Mouse (Mus musculus): Measurements from ENCODE around the gene Kcnj15. TPM values are rescaled to one million over a fixed set of nuclear protein-coding genes. Genes with fewer than 3 reads are reported as not detected.

Kcnj15 gene
- polyA plus RNA-seq, 1 experiment from 2014 or later: 0.26 TPM

- no peak for ATAC-seq
- H3K4me1 ChIP-seq (ENCODE audit: control insufficient read depth, insufficient read depth, low read length): no peaks in the 10 kb centered on the region
- WGBS: 82% methylated on average over 15 of the region's 15 CpGs
Observed at GRCm38 (mm10) chr16:95262706-95263363, 5.5 kb downstream of the Kcnj15 start.

GRCm38 (mm10) chr16:95264324-95264723, 7.0 kb downstream of the Kcnj15 start:
- H3K9ac ChIP-seq (ENCODE audit: low read depth, low read length): no peak overlapping the region
- no peaks in the 10 kb centered on the region for H3K27me3 ChIP-seq (replicated peaks; ENCODE audit: control insufficient read depth, insufficient read depth, low read length)
- no peak overlapping the region for H3K27ac ChIP-seq (ENCODE audit: low read length)
- no peak for ATAC-seq
- no peaks in the 10 kb centered on the region for H3K36me3 ChIP-seq (ENCODE audit: control insufficient read depth, insufficient read depth, low read length)
- no peaks in the 10 kb centered on the region for H3K4me1 ChIP-seq (ENCODE audit: control insufficient read depth, insufficient read depth, low read length)
- no peak overlapping the region for H3K4me3 ChIP-seq (ENCODE audit: low read length)
- WGBS: 73% methylated on average over 5 of the region's 5 CpGs
- H3K9me3 ChIP-seq (ENCODE audit: control insufficient read depth, low read length): no peaks in the 10 kb centered on the region
- H3K4me2 ChIP-seq (ENCODE audit: low read depth, low read length): no peak overlapping the region

More at GRCm38 (mm10) chr16:95262706-95263363, 5.5 kb downstream of the Kcnj15 start:
- Histone ChIP-seq H3K36me3 (ENCODE audit: control insufficient read depth, insufficient read depth, low read length) (no peaks in the 10 kb centered on the region), H3K27ac (ENCODE audit: low read length) (no peak overlapping the region), H3K27me3 (replicated peaks; ENCODE audit: control insufficient read depth, insufficient read depth, low read length) (0 out of 2 replicates have a peak, but pooled peaks cover 3% of the 10 kb centered on the region), H3K9me3 (ENCODE audit: control insufficient read depth, low read length) (no peaks in the 10 kb centered on the region), H3K4me3 (ENCODE audit: low read length) (no peak overlapping the region), H3K9ac (ENCODE audit: low read depth, low read length) (no peak overlapping the region), H3K4me2 (ENCODE audit: low read depth, low read length) (no peak overlapping the region)

- no peak overlapping the region for H3K27ac ChIP-seq (ENCODE audit: low read length)
- H3K4me3 ChIP-seq (ENCODE audit: low read length): no peak overlapping the region
- no peaks in the 10 kb centered on the region for H3K4me1 ChIP-seq (ENCODE audit: control insufficient read depth, insufficient read depth, low read length)
- no peak for ATAC-seq
- no peaks in the 10 kb centered on the region for H3K27me3 ChIP-seq (replicated peaks; ENCODE audit: control insufficient read depth, insufficient read depth, low read length)
- WGBS: 59% methylated on average over 11 of the region's 11 CpGs
- H3K9me3 ChIP-seq (ENCODE audit: control insufficient read depth, low read length): no peaks in the 10 kb centered on the region
- H3K4me2 ChIP-seq (ENCODE audit: low read depth, low read length): no peak overlapping the region
- H3K36me3 ChIP-seq (ENCODE audit: control insufficient read depth, insufficient read depth, low read length): no peaks in the 10 kb centered on the region
- H3K9ac ChIP-seq (ENCODE audit: low read depth, low read length): no peak overlapping the region
Observed at GRCm38 (mm10) chr16:95267481-95268183, 10.3 kb downstream of the Kcnj15 start.

GRCm38 (mm10) chr16:95269610-95270009, 12.3 kb downstream of the Kcnj15 start:
- no peak for ATAC-seq

GRCm38 (mm10) chr16:95273101-95273500, 15.7 kb downstream of the Kcnj15 start:
- no peak overlapping the region for H3K4me3 ChIP-seq (ENCODE audit: low read length)
- no peaks in the 10 kb centered on the region for H3K27me3 ChIP-seq (replicated peaks; ENCODE audit: control insufficient read depth, insufficient read depth, low read length)
- H3K36me3 ChIP-seq (ENCODE audit: control insufficient read depth, insufficient read depth, low read length): no peaks in the 10 kb centered on the region
- no peaks in the 10 kb centered on the region for H3K9me3 ChIP-seq (ENCODE audit: control insufficient read depth, low read length)
- ATAC-seq: no peak
- no peak overlapping the region for H3K27ac ChIP-seq (ENCODE audit: low read length)
- no peak overlapping the region for H3K9ac ChIP-seq (ENCODE audit: low read depth, low read length)
- no peaks in the 10 kb centered on the region for H3K4me1 ChIP-seq (ENCODE audit: control insufficient read depth, insufficient read depth, low read length)
- 64% methylated on average over 2 of the region's 2 CpGs for WGBS
- H3K4me2 ChIP-seq (ENCODE audit: low read depth, low read length): no peak overlapping the region

More at GRCm38 (mm10) chr16:95269610-95270009, 12.3 kb downstream of the Kcnj15 start:
- Histone ChIP-seq H3K9ac (ENCODE audit: low read depth, low read length) (no peak overlapping the region), H3K27ac (ENCODE audit: low read length) (no peak overlapping the region), H3K4me3 (ENCODE audit: low read length) (no peak overlapping the region), H3K4me1 (ENCODE audit: control insufficient read depth, insufficient read depth, low read length) (no peaks in the 10 kb centered on the region), H3K4me2 (ENCODE audit: low read depth, low read length) (no peak overlapping the region), H3K36me3 (ENCODE audit: control insufficient read depth, insufficient read depth, low read length) (no peaks in the 10 kb centered on the region), H3K27me3 (replicated peaks; ENCODE audit: control insufficient read depth, insufficient read depth, low read length) (no peaks in the 10 kb centered on the region), H3K9me3 (ENCODE audit: control insufficient read depth, low read length) (no peaks in the 10 kb centered on the region)
- 50% methylated on average over 6 of the region's 6 CpGs for WGBS

- H3K27me3 ChIP-seq (replicated peaks; ENCODE audit: control insufficient read depth, insufficient read depth, low read length): no peaks in the 10 kb centered on the region
- H3K4me2 ChIP-seq (ENCODE audit: low read depth, low read length): no peak overlapping the region
- H3K4me1 ChIP-seq (ENCODE audit: control insufficient read depth, insufficient read depth, low read length): no peaks in the 10 kb centered on the region
- H3K4me3 ChIP-seq (ENCODE audit: low read length): no peak overlapping the region
- WGBS: 78% methylated on average over 10 of the region's 10 CpGs
- H3K9ac ChIP-seq (ENCODE audit: low read depth, low read length): no peak overlapping the region
- H3K9me3 ChIP-seq (ENCODE audit: control insufficient read depth, low read length): no peaks in the 10 kb centered on the region
- no peak overlapping the region for H3K27ac ChIP-seq (ENCODE audit: low read length)
- no peaks in the 10 kb centered on the region for H3K36me3 ChIP-seq (ENCODE audit: control insufficient read depth, insufficient read depth, low read length)
- ATAC-seq: no peak
Observed at GRCm38 (mm10) chr16:95275713-95276502, 18.6 kb downstream of the Kcnj15 start.

- ATAC-seq: no peak
- 40% methylated on average over 3 of the region's 3 CpGs for WGBS
- no peaks in the 10 kb centered on the region for H3K27me3 ChIP-seq (replicated peaks; ENCODE audit: control insufficient read depth, insufficient read depth, low read length)
- no peak overlapping the region for H3K27ac ChIP-seq (ENCODE audit: low read length)
- H3K4me1 ChIP-seq (ENCODE audit: control insufficient read depth, insufficient read depth, low read length): no peaks in the 10 kb centered on the region
- no peak overlapping the region for H3K4me2 ChIP-seq (ENCODE audit: low read depth, low read length)
- H3K36me3 ChIP-seq (ENCODE audit: control insufficient read depth, insufficient read depth, low read length): no peaks in the 10 kb centered on the region
- H3K9ac ChIP-seq (ENCODE audit: low read depth, low read length): no peak overlapping the region
- no peak overlapping the region for H3K4me3 ChIP-seq (ENCODE audit: low read length)
- H3K9me3 ChIP-seq (ENCODE audit: control insufficient read depth, low read length): no peaks in the 10 kb centered on the region
Observed at GRCm38 (mm10) chr16:95279015-95279414, 21.7 kb downstream of the Kcnj15 start.

- Histone ChIP-seq H3K27ac (ENCODE audit: low read length) (no peak overlapping the region), H3K9ac (ENCODE audit: low read depth, low read length) (no peak overlapping the region), H3K4me3 (ENCODE audit: low read length) (no peak overlapping the region), H3K9me3 (ENCODE audit: control insufficient read depth, low read length) (no peaks in the 10 kb centered on the region), H3K4me2 (ENCODE audit: low read depth, low read length) (no peak overlapping the region), H3K27me3 (replicated peaks; ENCODE audit: control insufficient read depth, insufficient read depth, low read length) (no peaks in the 10 kb centered on the region), H3K36me3 (ENCODE audit: control insufficient read depth, insufficient read depth, low read length) (no peaks in the 10 kb centered on the region), H3K4me1 (ENCODE audit: control insufficient read depth, insufficient read depth, low read length) (no peaks in the 10 kb centered on the region)
- WGBS: 97% methylated on average over 3 of the region's 3 CpGs
- no peak for ATAC-seq
Observed at GRCm38 (mm10) chr16:95280338-95280737, 23.0 kb downstream of the Kcnj15 start.

- Histone ChIP-seq H3K4me2 (ENCODE audit: low read depth, low read length) (no peak overlapping the region), H3K36me3 (ENCODE audit: control insufficient read depth, insufficient read depth, low read length) (no peaks in the 10 kb centered on the region), H3K27me3 (replicated peaks; ENCODE audit: control insufficient read depth, insufficient read depth, low read length) (no peaks in the 10 kb centered on the region), H3K4me3 (ENCODE audit: low read length) (no peak overlapping the region), H3K27ac (ENCODE audit: low read length) (no peak overlapping the region), H3K9ac (ENCODE audit: low read depth, low read length) (no peak overlapping the region), H3K9me3 (ENCODE audit: control insufficient read depth, low read length) (no peaks in the 10 kb centered on the region), H3K4me1 (ENCODE audit: control insufficient read depth, insufficient read depth, low read length) (no peaks in the 10 kb centered on the region)
- no peak for ATAC-seq
- 85% methylated on average over 10 of the region's 10 CpGs for WGBS
Observed at GRCm38 (mm10) chr16:95283369-95283768, 26.0 kb downstream of the Kcnj15 start.
